Mouse (Mus musculus) heart, embryonic 15.5 days (tissue): ENCODE results near the gene Shc4. TPM values are rescaled to one million over a fixed set of nuclear protein-coding genes. Genes with fewer than 3 reads are reported as not detected.

Experiments
- ATAC-seq: fragments of 200-750 bp; cut with Nextera tagmentation; replicated peaks from 2 replicates; pipeline ENCODE4 v1.8.0; 2017; ENCODE audit warnings: low read depth, moderate TSS enrichment; ENCODE audit not compliant: insufficient number of reproducible peaks, insufficient read depth, low FRiP score
- H3K27ac ChIP-seq: fragments of 300-500 bp; sonication (generic); 2 replicates; pipeline ENCODE4 v1.5.1; 2015; ENCODE audit warnings: mild to moderate bottlenecking, inconsistent platforms
- H3K27me3 ChIP-seq: fragments of 300-500 bp; sonication (generic); 2 replicates; pipeline ENCODE4 v1.6.1; 2015; ENCODE audit warnings: inconsistent platforms
- H3K36me3 ChIP-seq: fragments of 300-500 bp; sonication (generic); 2 replicates; pipeline ENCODE4 v1.6.1; 2015; ENCODE audit warnings: mild to moderate bottlenecking, inconsistent platforms
- H3K4me1 ChIP-seq: fragments of 300-500 bp; sonication (generic); replicated peaks from 2 replicates; pipeline ENCODE4 v1.6.1; 2015; ENCODE audit warnings: inconsistent platforms
- H3K4me2 ChIP-seq: fragments of 300-500 bp; sonication (generic); 2 replicates; pipeline ENCODE4 v1.6.1; 2015; ENCODE audit warnings: inconsistent platforms, mild to moderate bottlenecking, moderate library complexity
- H3K4me3 ChIP-seq: fragments of 300-500 bp; sonication (generic); 2 replicates; pipeline ENCODE4 v1.5.1; 2015; ENCODE audit warnings: mild to moderate bottlenecking, inconsistent platforms
- H3K9ac ChIP-seq: fragments of 300-500 bp; sonication (generic); 2 replicates; pipeline ENCODE4 v1.6.1; 2015; ENCODE audit warnings: mild to moderate bottlenecking, inconsistent platforms
- H3K9me3 ChIP-seq: fragments of 300-500 bp; sonication (generic); replicated peaks from 2 replicates; pipeline ENCODE4 v1.6.1; 2016; ENCODE audit warnings: inconsistent platforms
- WGBS: fragments of 180-500 bp; shearing (Covaris S2); methylation state at CpG from one replicate; pipeline ENCODE4 v1.1.7; 2015; ENCODE audit warnings: mixed read lengths; 5-methylcytosine and 5-hydroxymethylcytosine counted together
- polyA plus RNA-seq: library from polyadenylated mRNA; unstranded; fragments of >200 nt; fragmentation: Nextera tagmentation; extraction: Ambion mirVana; gene quantifications from 2 replicates; pipeline ENCODE4 v1.2.1, GENCODE M21; 2015

Gene Shc4
- polyA plus RNA-seq, 1 experiment from 2014 or later: 1.0 TPM

DNA sequence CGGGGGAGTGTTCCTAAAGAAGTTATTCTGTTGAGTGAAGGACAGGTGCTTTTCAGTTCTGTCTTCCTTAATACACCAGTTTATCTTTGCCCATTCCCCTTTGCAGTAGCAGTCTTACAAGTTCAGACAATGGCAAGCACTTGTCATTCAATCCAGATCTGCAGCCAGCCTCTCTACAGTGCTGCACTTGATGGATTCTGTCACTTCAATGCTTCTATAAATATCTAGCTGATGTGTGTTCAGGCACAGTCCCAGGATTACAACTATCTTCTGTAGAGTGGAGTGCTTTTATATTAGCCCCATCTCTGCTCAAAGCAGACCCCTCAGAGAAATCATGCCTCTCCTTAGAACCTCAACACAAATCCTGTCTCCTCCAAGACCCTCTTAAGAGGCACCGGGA, 93.9 kb downstream of the Shc4 start:
- Histone ChIP-seq H3K27ac (peak overlapping the region; percentile 67), H3K4me3 (no peak overlapping the region), H3K4me2 (no peak overlapping the region), H3K9ac (no peak overlapping the region), H3K9me3 (no peaks in the 10 kb centered on the region), H3K4me1 (peaks cover 28% of the 10 kb centered on the region), H3K36me3 (no peaks in the 10 kb centered on the region), H3K27me3 (no peaks in the 10 kb centered on the region)
- no peak for ATAC-seq
- WGBS: 61% methylated on average over 2 of the region's 2 CpGs

- no peaks in the 10 kb centered on the region for H3K36me3 ChIP-seq
- no peak overlapping the region for H3K9ac ChIP-seq
- no peak overlapping the region for H3K4me3 ChIP-seq
- H3K27me3 ChIP-seq: no peaks in the 10 kb centered on the region
- peak overlapping the region; percentile 3; the same call in 1 of the 2 replicates for H3K4me2 ChIP-seq
- WGBS: 38% methylated on average over 6 of the region's 6 CpGs
- no peak for ATAC-seq
- peak overlapping the region; percentile 52 for H3K27ac ChIP-seq
- no peaks in the 10 kb centered on the region for H3K9me3 ChIP-seq
- peaks cover 37% of the 10 kb centered on the region for H3K4me1 ChIP-seq
Observed at GRCm38 (mm10) chr2:125628487-125628886, 95.5 kb downstream of the Shc4 start.

- 88% methylated on average over 4 of the region's 4 CpGs for WGBS
- ATAC-seq: no peak
- Histone ChIP-seq H3K9ac (no peak overlapping the region), H3K4me2 (no peak overlapping the region), H3K27me3 (no peaks in the 10 kb centered on the region), H3K4me3 (no peak overlapping the region), H3K36me3 (no peaks in the 10 kb centered on the region), H3K27ac (no peak overlapping the region), H3K9me3 (no peaks in the 10 kb centered on the region), H3K4me1 (peaks cover 41% of the 10 kb centered on the region)
Observed at GRCm38 (mm10) chr2:125626536-125626935, 97.4 kb downstream of the Shc4 start.

DNA sequence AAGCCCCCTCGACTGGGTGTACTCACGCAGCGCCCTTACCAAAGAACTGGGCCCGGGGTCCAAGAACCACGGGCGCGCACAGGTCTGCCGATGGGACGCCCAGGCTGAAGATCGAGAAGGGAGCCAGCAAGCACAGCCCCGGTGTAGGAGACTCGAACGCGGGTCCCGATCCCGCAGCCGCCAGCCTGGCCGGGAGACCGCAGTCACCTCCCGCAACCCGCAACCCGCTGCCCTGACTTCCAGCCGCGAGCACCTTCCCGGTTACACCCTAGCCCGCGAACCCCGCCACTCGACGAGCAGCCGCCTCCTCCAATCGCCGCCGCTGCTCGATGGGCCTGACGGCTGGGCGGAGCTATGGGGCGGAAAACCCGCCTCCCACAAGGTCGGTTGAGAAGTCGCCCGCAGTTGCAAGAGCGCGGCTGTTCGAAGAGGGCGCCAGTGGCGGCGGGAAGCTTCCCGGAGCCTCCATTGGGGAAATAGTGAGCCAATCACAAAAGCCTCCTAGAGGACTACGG, 99.1 kb downstream of the Shc4 start, which contains the start of gene Cep152:
TSS of gene Cep152 (minus strand) at position 277 of the 515 bp plus-strand sequence.
- H3K36me3 ChIP-seq: peaks cover 8% of the 10 kb centered on the region; the same call in 1 of the 2 replicates
- peak within 1 kb of the TSS; percentile 78 for H3K9ac ChIP-seq
- H3K9me3 ChIP-seq: no peaks in the 10 kb centered on the region
- H3K4me1 ChIP-seq: peaks cover 35% of the 10 kb centered on the region
- peak within 1 kb of the TSS; percentile 85 for H3K4me3 ChIP-seq
- WGBS: under 1% methylated on average over 50 of the region's 50 CpGs
- H3K27me3 ChIP-seq: no peaks in the 10 kb centered on the region
- peak; percentile 96 for ATAC-seq
- H3K27ac ChIP-seq: peak within 1 kb of the TSS; percentile 59
- peak within 1 kb of the TSS; percentile 61 for H3K4me2 ChIP-seq

DNA sequence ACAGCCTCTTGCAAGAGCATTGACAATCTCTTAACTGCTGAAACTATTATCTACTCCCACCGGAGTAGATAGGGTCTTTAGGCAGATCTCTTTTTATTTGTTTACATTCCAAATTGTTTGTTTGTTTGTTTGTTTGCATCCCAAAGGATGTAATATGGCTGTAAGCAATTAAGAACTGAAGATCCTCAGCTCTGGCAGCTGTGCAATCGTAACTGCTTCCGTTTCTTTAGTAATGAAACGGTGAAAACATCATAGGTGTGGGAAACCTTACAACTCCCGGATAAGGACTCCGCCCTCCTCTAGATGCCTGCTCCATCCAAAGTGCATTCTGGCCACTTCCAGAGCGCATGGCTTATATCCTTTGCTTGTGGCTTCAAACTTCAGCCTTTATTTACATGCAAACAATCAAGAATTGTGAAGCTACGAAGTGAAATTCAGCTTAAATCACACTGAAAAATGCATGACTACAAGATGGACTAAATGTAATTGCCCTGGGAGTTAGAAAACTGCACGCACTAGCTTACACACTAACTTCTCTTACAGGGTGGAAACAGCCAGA, 99.7 kb downstream of the Shc4 start:
- ATAC-seq: no peak
- Histone ChIP-seq H3K27me3 (no peaks in the 10 kb centered on the region), H3K9me3 (no peaks in the 10 kb centered on the region), H3K27ac (0 out of 2 replicates have a peak overlapping the region, but pooled peaks have one; percentile 15), H3K4me1 (peaks cover 30% of the 10 kb centered on the region), H3K36me3 (peaks cover 15% of the 10 kb centered on the region), H3K4me2 (peak overlapping the region; percentile 61), H3K9ac (peak overlapping the region; percentile 78), H3K4me3 (peak overlapping the region; percentile 85)
- 11% methylated on average over 9 of the region's 9 CpGs for WGBS

GRCm38 (mm10) chr2:125623211-125623610, 100.7 kb downstream of the Shc4 start:
- Histone ChIP-seq H3K4me3 (no peak overlapping the region), H3K4me2 (peak overlapping the region; percentile 61), H3K27ac (no peak overlapping the region), H3K9me3 (no peaks in the 10 kb centered on the region), H3K4me1 (peaks cover 21% of the 10 kb centered on the region), H3K9ac (no peak overlapping the region), H3K36me3 (peaks cover 22% of the 10 kb centered on the region), H3K27me3 (no peaks in the 10 kb centered on the region)
- 93% methylated on average over 15 of the region's 15 CpGs for WGBS
- ATAC-seq: no peak

- Histone ChIP-seq H3K9ac (no peak overlapping the region), H3K36me3 (peaks cover 30% of the 10 kb centered on the region), H3K27me3 (no peaks in the 10 kb centered on the region), H3K27ac (no peak overlapping the region), H3K4me1 (peaks cover 17% of the 10 kb centered on the region), H3K4me3 (no peak overlapping the region), H3K4me2 (no peak overlapping the region), H3K9me3 (no peaks in the 10 kb centered on the region)
- no peak for ATAC-seq
- WGBS: 80% methylated on average over 25 of the region's 25 CpGs
Observed at GRCm38 (mm10) chr2:125620213-125620907, 103.6 kb downstream of the Shc4 start.

GRCm38 (mm10) chr2:125615858-125616424, 108.0 kb downstream of the Shc4 start:
- Histone ChIP-seq H3K27me3 (no peaks in the 10 kb centered on the region), H3K4me3 (no peak overlapping the region), H3K4me1 (0 out of 2 replicates have a peak, but pooled peaks cover 2% of the 10 kb centered on the region), H3K36me3 (peaks cover 55% of the 10 kb centered on the region), H3K27ac (no peak overlapping the region), H3K9me3 (no peaks in the 10 kb centered on the region), H3K9ac (no peak overlapping the region), H3K4me2 (no peak overlapping the region)
- ATAC-seq: no peak
- WGBS: 75% methylated on average over 8 of the region's 8 CpGs

GRCm38 (mm10) chr2:125615440-125615839, 108.5 kb downstream of the Shc4 start:
- H3K4me2 ChIP-seq: no peak overlapping the region
- H3K9me3 ChIP-seq: no peaks in the 10 kb centered on the region
- no peak overlapping the region for H3K27ac ChIP-seq
- ATAC-seq: no peak
- 93% methylated on average over 7 of the region's 7 CpGs for WGBS
- H3K36me3 ChIP-seq: peaks cover 56% of the 10 kb centered on the region
- H3K4me1 ChIP-seq: 0 out of 2 replicates have a peak, but pooled peaks cover 2% of the 10 kb centered on the region
- H3K4me3 ChIP-seq: no peak overlapping the region
- no peak overlapping the region for H3K9ac ChIP-seq
- no peaks in the 10 kb centered on the region for H3K27me3 ChIP-seq

GRCm38 (mm10) chr2:125606220-125606845, 117.6 kb downstream of the Shc4 start:
- Histone ChIP-seq H3K27ac (0 out of 2 replicates have a peak overlapping the region, but pooled peaks have one; percentile 16), H3K4me3 (no peak overlapping the region), H3K4me1 (no peaks in the 10 kb centered on the region), H3K9ac (no peak overlapping the region), H3K9me3 (no peaks in the 10 kb centered on the region), H3K4me2 (no peak overlapping the region), H3K27me3 (no peaks in the 10 kb centered on the region), H3K36me3 (peaks cover 31% of the 10 kb centered on the region)
- WGBS: 75% methylated on average over 17 of the region's 17 CpGs
- ATAC-seq: no peak

DNA sequence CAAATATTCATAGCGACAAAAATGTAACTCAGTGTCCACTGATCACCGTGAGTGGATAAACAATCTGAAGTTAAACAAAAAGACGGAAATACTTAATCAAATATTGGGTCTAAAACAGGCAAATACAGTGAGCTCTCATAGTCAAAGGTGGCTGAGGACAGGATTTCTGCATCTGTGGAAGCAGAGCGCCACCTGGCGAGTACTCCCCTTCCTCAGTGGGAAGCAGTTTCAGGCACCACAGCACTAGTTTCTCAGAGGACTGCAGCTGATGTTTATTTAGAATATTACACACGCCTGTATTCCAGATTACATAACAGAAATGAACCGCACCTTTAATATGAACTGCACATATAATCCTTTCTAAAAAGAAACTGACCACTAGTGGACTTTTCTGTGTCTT, 119.3 kb downstream of the Shc4 start:
- 68% methylated on average over 7 of the region's 7 CpGs for WGBS
- no peak for ATAC-seq
- Histone ChIP-seq H3K4me2 (no peak overlapping the region), H3K9ac (no peak overlapping the region), H3K4me3 (no peak overlapping the region), H3K4me1 (peaks cover 4% of the 10 kb centered on the region; the same call in 1 of the 2 replicates), H3K27me3 (no peaks in the 10 kb centered on the region), H3K36me3 (peaks cover 30% of the 10 kb centered on the region), H3K27ac (no peak overlapping the region), H3K9me3 (no peaks in the 10 kb centered on the region)
